Mouse (Mus musculus): ENCODE measurements at regions not wholly inside any gene's neighbourhood (a gene's known extent, or its start where the extent isn't known, plus 50 kb on each side); places are given as distances from the start of the nearest gene placed in this dataset.

DNA sequence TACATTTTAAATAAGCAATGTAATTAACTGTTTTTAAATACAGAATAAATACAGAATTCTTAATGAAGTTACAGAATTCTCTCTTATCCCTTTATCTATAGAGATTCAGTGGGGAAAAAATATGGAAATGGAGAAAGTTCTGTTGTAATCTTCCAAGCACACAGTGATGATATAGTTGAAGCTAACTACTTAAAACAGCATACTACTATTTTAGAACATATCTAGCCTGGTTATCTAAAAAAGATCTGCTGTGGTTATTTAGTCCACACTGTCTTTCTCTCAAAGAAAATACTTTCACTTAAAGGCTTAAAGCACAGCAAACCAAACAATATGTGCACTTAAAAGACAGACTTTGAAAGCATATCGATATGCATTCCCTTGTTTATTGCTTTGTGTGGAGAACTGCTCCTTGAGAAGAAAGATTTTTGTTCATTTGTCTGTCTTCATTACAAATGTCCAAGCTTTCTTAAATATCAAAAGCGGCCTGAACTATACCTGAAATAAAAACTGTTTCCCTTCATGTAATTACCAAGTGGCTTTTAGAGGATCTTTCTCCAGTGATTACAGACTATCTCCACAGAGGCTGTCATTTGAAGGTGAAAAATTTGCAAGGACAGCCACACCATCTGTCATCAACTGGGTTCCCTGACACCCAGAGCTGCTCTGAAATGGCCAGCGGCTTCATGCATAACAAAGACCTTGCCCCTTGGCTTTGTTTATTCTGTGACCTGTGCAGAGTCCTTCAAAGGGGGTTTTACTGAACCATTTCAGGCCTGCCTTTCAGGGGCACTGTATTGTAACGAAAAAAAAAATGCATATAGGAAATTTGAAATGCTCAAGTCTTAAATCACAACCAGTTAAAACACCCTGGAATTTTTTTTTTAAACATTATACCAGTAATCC, 458.7 kb upstream of the Cypt12 start:
- TF ChIP-seq CTCF (IDR thresholded peaks at IDR 0.05; ENCODE audit: insufficient read depth, low read depth, low read length) (no peak), POLR2A (IDR thresholded peaks at IDR 0.05; ENCODE audit: insufficient read depth, low read depth, low read length) (no peak)

Measured in olfactory bulb, adult 2 months (tissue).